Mouse (Mus musculus) c-Kit-positive CD71-positive TER-119-negative erythroid progenitor cells, embryonic 14.5 days (primary cell): ENCODE data around the gene Chtf18.
"Not testable (repeated sequence)": the region's sequence is repeated elsewhere in the genome, so short reads cannot be mapped to it uniquely, and the experiment has no call there.

Experiments
- DNase-seq: peaks from one replicate; pipeline ENCODE4 v3.0.0-alpha.2; 2013; ENCODE audit warnings: low read depth

The Chtf18 gene

DNA sequence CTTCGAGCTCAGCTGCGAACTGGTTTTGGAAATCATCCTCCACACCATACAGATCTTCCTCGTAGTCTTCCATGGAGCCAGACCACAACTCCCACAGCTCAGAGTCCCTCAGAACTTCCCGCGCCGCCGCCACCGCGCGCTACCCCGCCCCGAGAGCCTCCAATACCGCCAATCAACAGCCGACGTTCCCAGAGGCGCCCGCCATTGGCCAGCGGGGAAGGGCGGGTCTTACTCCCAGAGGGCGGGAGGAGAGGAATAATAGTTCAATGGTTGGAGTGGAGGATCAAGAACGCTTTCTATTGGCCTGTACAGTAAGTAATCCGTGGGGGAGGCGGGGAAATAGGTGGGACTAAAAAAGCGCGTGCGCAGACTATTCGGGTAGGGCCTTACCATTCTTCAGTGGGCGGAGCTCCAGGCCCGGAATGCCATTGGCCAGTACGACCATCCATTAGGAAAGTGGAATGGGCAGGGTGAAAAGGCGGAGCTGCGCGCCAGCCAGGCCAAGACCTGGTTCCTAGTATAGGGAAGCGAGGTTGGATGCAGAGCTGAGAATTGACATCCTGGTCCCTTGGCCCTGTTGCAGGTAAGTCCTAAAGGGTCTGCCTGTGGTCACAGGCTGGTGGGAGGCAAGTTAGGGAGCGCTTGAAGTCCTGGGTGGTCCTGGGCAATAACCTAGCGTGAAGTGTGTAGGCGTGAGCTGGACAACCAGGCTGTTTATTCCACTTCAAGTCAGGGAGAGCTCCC lies at the start of gene Chtf18, which contains the start of gene Rpusd1:
TSS of gene Chtf18 (minus strand) at position 155 of the 744 bp plus-strand sequence.
TSS of gene Rpusd1 (plus strand) at position 406 of the 744 bp plus-strand sequence.
- DNase-seq, result peak; percentile 100

DNA sequence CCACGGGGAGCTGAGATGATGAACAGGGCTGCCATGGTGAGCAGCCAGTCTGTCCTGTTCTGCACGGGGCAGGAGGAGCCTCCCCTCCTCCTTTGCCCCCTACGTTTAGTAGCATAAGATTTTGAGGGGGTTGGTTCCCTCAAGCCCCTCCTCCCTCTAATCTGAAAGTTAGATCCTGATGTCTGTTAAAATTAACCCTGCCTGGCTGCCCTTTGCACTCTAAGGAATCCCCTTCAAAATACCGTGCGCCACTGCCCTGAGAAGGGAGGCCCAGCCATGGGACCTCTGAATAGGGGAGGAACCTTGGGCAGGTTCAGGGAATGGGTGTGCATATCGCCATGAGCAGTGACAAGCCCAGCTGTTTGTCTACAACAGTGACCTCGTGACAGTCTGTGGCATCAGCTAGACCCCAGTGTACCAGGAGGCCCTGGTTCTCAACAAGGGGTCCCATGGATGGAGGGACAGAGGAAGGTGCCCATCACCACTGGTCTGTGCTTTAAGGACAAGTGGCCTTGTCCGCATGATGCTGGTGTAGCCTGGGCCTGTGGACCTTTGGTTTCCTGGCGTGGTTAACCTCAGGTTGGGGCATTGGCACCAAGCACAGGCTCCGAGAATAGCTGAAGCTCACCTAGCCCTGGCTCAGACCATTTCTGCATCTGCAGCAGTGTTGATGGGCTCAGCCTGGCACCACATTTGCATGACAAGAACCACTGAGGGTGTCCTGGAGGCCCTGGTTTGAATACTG lies 48.3 kb upstream of the Chtf18 start:
- no peak for DNase-seq

DNA sequence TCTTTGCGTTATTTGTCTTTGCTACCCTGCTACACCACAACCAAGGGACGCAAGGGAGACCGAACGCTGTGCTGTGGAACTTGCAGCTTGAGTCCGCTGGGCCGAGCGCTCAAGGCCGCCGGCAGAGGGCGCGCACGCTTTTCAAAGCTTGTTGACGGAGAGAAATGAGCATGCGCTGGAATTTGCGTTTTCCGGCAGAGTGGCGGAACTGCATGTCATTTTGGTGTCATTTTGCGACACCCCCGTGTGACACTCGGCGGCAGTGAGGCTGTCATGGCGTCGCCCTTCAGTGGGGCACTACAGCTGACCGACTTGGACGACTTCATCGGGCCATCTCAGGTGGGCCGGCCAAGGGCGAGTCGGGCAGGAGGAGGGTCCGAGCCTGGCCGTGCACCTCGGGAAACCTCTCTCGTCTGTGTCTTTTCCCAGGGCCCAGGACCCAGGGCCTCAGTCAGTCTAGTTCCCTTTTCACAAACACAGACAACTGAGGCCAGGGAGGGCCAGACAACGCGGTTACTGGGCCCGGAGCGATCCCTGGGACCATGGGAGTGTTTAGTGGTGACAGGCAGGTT lies 46.4 kb upstream of the Chtf18 start, which contains the start of gene Narfl:
TSS of gene Narfl (plus strand) at position 228 of the 572 bp plus-strand sequence.
- DNase-seq, result peak; percentile 99

DNA sequence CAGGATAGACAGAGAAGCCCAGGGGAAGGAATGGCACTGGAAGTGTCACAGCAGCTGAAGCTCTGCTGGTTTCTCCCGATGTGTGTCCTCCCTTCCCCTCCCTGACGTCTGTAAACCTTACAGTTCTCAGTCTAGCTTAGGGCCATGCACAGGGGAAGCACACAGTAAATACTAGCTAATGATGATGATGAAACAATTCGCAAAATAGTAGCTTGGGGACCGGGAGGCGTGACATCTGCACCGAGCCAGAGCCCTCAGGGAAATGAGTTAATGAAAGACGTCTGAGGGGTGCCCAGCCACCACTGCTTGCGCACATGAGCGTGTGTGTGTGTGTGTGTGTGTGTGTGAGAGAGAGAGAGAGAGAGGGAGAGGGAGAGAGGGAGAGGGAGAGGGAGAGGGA lies 42.1 kb upstream of the Chtf18 start:
- DNase-seq, result no peak

DNA sequence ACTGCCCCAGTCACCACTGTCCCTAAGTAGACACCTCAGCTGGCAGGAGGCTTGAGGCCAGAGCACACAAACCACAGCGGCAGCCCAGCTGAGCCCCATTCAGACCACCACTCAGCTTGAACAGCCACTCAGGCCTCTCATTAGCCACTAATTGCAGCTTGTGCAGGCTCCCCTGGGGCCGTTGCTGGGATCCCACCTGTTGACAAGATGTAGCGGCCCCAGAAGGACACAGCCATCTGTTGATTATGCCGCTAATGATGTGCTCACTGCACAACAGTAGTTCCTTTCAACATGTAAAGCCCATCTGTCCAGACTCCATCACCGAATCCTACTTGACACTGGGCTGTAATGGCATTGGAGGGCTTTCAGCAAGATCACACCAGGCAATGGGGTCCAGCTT lies 38.7 kb upstream of the Chtf18 start:
- DNase-seq, result no peak

DNA sequence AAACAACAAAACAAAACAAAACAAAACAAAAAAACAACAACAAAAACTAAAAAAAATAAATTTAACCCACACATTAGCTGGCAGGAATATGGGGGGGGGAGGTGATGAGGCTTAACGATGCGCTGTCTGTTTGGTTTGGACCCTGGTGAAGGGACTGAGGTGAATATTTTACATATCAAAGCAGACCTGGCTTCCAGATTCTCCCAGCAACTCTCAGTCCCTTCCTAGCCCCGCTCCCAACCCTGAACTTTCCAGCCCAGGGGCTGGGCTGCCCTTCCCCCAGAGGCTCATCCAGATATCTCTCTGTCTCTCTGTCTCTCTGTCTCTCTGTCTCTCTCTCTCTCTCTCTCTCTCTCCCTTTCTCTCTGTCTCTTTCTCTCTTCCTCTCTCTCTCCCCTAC lies 35.4 kb upstream of the Chtf18 start:
- no peak for DNase-seq

DNA sequence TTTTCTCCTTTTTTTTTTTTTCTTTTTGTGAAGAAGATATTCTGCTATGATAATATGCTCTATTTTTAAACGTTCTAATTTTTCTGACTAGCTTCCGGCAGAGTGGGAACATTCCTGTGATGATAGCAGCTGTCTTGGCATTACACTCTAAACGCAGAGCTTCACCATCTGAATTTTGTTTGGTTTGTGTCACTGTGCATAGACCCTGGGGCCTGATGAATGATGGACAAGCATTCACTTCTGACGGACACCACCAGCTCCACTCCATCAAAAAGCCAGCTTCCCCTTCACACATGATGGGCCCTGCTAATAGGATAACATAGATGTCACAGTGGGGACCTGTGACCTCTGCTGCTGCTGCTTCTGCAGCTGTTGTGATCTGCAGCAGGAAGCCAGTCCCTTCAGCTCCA lies 34.3 kb upstream of the Chtf18 start:
- no peak for DNase-seq

DNA sequence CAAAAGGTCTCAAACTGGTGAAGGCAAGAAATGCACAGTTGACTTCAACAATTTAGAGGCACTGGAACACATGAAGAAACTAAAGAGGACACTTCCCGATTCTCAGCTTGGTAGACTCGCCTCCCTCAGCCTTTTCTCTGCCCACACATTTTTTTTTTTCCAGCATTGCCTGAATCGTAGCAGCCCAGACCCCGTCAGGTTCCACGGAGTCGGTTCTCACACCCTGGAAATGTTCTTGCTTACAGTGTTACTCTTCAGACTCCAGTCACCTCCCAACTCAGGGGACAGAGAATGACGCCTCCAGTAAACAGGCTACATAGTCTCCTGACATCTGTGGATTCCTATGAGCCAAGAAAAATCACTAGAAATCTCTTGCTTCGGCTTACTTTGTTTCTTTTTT lies 32.9 kb upstream of the Chtf18 start:
- no peak for DNase-seq

DNA sequence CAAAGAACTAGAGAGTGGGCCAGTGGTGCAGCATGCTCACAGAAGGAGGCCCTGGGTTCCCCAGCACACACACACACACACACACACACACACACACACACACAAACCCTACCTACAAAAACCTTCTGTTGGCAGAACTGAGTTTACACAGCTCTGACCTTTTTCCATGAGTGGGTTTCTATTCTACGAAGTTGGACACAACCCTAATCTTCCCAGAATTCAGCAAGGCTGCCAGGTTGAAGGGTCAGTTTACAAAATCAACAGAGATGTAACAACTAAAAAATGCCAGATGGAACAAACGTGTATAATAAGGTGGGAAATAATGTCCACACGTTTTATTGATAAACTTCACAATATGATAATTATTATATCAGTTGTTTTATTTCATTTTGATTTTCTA lies 30.5 kb upstream of the Chtf18 start:
- no peak for DNase-seq

DNA sequence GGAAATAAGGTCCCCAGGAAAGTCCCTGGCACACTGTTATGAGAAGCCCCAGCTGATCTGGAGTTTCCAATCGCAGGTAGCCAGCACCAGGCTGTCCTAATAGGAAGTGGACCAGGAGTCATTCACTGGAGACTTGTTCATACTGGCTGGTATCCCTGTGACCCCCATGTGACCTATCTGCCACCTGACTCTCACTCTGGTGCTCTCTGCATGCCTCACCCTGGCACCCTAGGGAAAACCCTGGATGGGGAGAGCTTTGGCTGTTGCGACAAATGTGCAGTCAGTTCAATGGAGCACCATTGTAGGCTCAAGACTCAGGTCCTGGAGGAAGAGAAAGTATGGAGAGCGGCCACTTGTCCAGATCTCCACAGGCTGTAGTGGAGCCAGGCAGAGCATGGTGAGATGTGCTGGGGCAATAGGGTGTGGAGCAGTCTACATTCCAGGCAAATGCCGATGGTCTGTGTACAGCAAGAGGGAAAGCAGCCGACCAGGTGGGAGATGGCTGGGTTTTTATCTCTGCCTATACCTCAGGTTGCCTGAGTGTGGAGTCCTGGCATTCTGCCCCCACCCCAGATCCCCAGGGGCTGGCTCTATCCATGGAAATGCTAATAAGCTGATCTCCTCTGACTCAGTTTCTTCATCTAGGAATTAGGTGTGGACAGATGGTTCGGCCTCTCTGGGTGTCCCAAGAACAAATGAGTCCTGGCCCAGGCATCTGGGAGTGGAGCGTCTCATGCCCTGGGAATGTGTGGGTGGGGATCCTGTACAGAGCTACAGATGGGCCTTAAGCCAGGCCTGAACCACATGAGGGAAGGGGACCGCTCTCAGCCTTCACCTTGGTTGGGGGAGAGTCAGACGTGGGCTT lies 29.4 kb upstream of the Chtf18 start:
- DNase-seq, result no peak

DNA sequence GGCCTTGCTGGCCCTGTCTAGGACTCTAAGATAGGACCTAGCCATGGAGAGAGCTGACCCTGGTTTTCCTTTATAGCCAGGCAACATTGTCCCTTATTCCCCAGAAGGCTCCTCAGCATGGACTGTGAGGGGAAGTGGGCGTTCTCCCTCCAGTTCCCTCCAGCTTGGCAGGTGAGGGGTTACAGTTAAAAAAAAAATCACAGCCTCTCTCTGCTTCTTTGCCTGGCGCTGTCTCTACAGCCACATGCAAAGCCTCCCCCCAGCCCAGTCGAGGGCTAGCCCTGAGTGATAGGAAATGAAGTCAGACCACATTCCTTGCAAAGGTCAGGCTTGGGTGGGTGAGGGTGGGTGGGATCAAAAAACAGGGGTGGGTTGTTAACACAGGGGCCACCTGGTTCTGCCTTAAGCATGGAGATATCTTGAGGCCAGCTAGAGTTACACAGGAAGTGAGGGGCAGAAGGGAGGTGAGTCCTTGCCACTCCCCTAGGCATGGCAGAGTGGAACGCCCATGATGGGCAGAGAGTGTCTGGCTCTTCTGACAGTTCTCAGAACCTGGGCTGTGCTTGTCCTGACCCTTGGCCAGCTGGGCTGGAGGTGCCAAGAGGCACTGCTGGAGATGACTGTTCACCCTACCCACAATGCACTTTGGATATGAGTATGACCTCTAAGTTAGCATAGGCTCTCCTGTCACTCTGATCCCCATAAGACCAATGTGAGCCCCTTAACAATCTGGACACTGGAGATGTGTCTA lies 28.6 kb upstream of the Chtf18 start:
- DNase-seq, result no peak

DNA sequence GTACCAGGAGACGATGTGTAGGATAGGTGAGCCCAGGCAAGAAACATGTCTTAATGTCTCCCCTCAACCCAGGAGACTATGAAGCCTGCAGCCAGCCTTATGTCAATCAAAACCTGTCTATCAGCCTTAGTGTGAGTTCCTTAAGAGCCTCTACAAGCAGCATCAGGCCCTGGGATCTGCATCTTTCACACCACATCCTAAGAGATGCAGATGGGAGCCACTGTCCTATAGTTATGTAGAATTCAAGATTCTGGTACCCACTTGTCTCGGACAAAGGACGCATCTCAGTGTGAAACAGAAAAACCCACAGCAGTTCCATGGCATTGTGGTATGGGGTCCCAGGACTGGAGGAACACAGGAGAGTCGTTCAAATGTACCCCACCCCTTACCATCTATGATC lies 27.9 kb upstream of the Chtf18 start:
- DNase-seq, result no peak

DNA sequence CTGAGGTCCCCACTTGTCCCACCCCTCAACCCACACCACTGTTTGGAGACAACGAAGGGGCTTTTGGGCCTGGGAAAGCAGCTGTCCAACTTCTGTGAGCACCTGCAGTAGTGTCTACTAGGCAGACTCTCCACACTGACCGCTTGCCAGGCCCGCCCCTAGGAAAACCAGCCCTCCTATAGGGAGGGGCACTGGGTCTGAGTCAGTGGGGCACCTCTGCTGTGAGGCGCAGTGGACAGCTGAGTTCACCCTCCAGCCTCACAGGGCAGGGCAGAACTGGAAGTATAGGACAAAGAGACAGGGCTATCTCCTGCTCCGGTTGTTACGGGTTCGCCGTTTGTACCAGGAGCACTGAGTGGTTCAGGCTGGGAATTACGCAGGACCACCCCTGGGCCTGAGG lies 27.0 kb upstream of the Chtf18 start, which contains the start of gene Msln:
TSS of gene Msln (minus strand) at position 138 of the 400 bp plus-strand sequence.
- no peak for DNase-seq

DNA sequence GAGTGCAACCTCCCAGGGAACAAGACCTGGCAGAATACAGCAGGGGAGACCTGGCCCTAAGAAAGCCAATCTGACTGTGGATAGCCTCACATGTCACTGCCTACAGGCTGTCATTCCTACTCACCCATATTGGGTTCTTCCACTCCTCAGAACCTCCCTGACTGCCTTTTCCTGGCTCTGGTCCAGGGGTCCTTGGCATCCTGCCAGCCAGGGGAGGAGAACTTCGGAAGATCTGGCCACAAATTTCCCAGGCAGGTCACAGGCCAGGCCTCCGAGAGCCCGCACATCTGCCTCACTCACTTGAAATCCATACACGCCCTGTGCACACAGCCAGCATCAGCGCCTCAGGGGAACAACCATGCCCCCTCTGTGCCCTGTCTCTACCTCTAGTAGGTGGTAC lies 24.2 kb upstream of the Chtf18 start:
- no peak for DNase-seq

DNA sequence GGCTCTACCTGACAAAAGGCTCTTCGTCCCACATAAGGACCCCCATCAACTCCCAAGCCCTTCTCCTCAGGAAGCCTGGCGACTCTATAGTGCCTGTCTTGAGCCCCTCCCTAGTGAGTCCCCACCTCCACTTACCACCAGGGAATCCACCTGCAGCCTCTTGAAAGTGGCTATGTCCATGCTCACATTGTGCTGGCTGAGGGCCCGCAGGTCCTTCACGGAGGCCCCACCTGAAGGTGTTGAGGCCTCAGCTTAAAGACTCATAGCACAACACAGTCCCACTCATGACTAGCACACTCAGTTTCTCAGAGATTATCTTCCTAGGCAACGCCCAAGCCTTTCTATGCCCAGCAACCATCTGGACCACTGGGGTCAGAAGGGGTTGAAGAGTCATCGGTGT lies 22.1 kb upstream of the Chtf18 start:
- no peak for DNase-seq

DNA sequence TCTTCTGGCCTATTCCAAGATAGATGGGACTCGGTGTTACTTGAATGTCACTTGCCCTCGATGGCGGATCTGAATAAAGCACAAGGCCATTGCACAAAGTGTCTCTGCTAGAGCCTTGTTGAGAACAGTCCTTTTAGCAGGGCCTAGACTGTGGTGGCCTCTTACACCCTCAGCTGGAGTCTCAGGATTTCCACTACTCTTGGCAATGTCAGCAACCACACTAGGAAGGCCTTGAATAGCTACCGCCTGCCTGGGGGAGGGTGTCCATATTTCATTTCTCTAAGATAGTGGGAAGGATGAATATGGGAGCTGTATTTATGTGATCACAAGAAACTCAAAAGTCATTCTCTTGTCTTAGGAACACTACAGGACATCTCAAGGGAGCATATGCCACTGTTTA lies 21.0 kb upstream of the Chtf18 start:
- DNase-seq, result no peak

DNA sequence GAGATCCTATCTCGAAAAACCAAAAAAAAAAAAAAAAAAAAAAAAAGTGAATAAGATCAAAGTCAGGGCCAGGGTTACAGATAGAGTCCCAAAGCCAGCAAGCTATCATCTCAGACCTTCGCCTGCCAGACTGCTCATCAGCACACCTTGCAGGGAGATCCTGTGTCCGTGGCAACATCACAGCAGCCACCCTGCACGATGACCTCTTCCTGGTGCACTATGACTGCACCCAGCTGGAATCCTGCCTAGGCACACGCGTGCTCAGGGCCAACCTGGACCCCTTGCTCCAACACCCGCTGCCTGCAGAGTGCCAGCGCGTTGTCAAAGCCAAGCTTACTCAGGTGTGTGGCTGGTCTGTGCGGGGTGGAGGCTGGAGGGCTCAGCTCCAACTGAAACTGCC lies 17.1 kb upstream of the Chtf18 start:
- DNase-seq, result no peak

DNA sequence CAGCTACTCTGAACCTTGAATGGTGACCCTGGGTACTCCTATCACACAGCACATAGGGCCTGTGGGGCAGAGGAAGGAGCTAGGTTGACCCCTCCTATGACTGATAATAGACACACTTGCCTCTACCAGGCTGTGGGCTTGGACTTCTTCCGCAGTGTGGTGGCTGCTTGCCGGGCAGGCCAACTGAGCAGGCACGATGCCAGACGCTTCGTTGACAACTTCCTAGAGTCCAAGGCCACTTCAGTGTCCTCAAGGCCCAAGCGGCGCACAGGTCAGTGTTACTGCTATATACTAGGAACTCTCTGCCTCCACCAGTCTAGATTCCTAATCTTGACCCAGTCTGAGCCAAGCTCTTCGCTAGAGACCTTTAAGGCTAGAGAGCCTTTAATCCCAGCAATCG lies 16.6 kb upstream of the Chtf18 start:
- no peak for DNase-seq

DNA sequence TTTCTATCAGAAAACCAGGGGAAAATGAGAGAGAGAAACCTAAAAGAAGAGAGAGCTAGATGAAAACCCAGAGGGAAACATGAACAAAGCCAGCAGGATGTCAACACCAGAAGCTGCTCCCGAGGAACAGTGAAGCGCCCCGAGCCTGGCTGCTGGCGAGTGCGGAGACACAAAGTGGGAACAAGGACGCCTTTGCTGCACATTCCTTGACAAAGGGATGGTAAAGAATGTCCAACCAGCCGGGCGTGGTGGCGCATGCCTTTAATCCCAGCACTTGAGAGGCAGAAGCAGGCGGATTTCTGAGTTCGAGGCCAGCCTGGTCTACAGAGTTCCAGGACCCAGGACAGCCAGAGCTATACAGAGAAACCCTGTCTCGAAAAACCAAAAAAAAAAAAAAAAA lies 14.3 kb upstream of the Chtf18 start:
- not testable (repeated sequence) for DNase-seq

DNA sequence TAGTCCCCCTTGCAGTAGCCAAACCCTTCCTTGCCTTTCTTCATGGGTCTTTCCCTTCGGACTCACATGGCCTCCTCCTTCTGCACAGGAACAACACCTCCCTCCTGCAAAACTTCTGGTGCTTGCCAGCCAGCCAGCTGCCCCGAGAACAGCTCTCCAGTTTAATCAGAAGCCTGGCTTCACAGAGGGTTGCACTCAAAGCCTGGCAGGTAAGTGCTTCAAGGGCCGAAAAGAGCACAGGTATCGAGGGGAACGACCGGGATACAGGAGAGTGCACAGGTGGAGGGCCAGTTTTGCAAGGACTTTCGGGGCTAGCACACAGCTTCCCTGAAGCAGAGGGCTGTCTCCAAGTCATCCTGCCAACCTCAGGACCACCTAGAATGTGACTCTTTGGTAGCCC lies 11.6 kb upstream of the Chtf18 start:
- DNase-seq, result no peak

DNA sequence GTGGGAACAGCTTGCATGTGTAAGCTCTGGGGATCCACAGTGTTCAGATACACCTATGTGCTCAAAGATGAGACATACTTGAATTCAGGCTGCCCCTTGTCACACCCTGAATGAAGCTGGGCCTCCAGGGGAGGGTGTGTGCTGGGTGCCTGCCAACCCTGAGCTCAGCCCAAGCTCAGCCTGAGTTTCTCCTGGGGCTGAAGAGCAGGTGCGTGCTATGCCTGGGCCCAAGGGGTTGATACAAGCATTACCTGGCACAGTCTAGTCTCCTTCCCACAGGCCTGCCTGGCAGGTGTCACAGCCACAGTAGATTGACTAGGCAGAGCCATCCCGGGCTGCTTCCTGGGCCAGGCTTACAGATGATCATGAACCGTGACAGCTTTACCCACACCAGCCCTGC lies 8.5 kb upstream of the Chtf18 start, which contains the start of gene Mslnl:
TSS of gene Mslnl (plus strand) at position 298 of the 400 bp plus-strand sequence.
- DNase-seq, result no peak
